Mouse (Mus musculus) C2C12 (cell line): Measurements from ENCODE around the gene Gramd1b.

Experiments
- CEBPB ChIP-seq: IDR thresholded peaks from one replicate; pipeline ENCODE4 v1.6.1; 2011; ENCODE audit warnings: low read depth, mild to moderate bottlenecking, control low read depth, moderate library complexity
- CTCF ChIP-seq: IDR thresholded peaks from one replicate; pipeline ENCODE4 v1.5.1; 2011; ENCODE audit not compliant: control insufficient read depth, insufficient read depth, insufficient read length
- MYOD1 ChIP-seq: IDR thresholded peaks from one replicate; pipeline ENCODE4 v1.6.1; 2011; ENCODE audit warnings: low read depth; ENCODE audit not compliant: control insufficient read depth, insufficient read length
- MYOG ChIP-seq: IDR thresholded peaks from one replicate; pipeline ENCODE4 v1.6.1; 2011; ENCODE audit not compliant: control insufficient read depth, insufficient read length; ENCODE audit errors: extremely low read depth
- USF1 ChIP-seq: IDR thresholded peaks from one replicate; pipeline ENCODE4 v1.6.1; 2011; ENCODE audit warnings: low read depth, mild to moderate bottlenecking, control low read depth, moderate library complexity

DNA sequence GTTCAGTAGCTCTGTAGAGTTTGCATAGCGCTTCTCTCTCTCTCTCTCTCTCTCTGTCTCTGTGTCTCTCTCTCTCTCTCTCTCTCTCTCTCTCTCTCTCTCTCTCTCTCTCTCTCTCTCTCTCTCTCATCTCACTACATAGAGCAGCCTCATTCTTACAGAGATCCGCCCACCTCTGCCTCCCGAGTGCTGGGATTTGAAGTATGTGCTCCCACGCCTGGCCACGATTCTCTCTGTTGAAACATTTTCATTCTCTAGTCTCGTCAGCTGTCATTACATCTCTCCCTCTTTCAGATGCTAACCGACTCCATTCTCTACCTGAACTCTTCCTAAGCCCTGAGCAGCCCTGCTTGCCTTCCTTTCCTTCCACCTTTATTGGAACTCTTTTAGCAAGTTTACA is 9.0 kb downstream of the Gramd1b start:
- TF ChIP-seq CTCF (no peak), MYOG (no peak), USF1 (no peak), CEBPB (no peak), MYOD1 (no peak)
